10 mouse cellular contexts compared by ENCODE assay signal in the genomic region with DNA sequence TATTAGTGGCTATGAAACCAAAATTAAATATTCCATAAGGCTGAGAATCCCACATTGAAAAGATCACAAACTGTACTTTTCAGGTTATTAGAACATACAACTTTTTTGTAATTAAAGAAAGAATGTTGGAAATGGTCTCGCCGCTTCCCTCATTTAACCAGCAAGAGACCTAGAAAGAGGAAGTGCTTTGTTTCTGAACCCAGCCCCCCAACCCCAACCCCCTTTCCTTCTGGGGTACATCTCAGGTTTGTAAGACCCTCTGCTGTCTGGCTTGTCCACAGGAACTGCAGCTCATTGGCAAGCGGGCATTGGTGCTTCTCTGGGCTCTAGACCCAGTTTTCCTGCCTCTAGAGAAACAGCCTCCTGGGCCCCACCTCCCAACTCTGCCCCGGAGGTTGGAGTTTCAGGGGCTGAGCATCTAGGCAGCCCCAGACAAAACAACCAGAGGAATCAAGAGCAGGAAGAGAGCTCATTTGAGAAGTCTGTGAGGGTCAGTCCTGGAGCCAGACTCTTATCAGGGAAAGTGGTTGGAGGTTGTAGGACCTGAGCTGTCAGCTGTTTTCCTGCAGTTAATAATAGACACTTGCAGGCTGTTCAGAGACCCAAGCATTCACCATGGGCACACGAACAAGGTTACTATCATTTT. TPM values are rescaled to one million over a fixed set of nuclear protein-coding genes. Genes with fewer than 3 reads are reported as not detected.
DNase-seq lines count a peak whose midpoint lies in the region; ATAC-seq and TF ChIP-seq lines count a peak whose summit lies in the region.
"Had no signal": no experiment of that assay in that cellular context is flagged by ENCODE, and none has a peak within 500 bp of the region (broad histone marks: within the 10 kb centered on the region; RNA-seq: fewer than 3 reads in every experiment).

No protein-coding gene starts in this region.

- ATAC-seq in megakaryocyte, adult 5-6 weeks (ENCODE audit: poor library complexity, severe bottlenecking), result no peak
- ATAC-seq in heart, embryonic 14.5 days (ENCODE audit: insufficient number of reproducible peaks, insufficient read depth, low FRiP score, low read depth), result peak; percentile 82
- ATAC-seq in stomach, postnatal 0 days (ENCODE audit: low FRiP score, low TSS enrichment), result no peak
- ATAC-seq in inflammation-experienced regulatory T-cells, adult 6 months, result no peak

- 34% methylated on average over 5 of the region's 5 CpGs for WGBS in heart, embryonic 10.5 days
- 26% methylated on average over 5 of the region's 5 CpGs for WGBS in heart, embryonic 14.5 days
- 52% methylated on average over 5 of the region's 5 CpGs for WGBS in stomach, postnatal 0 days

- TF ChIP-seq EP300 in stomach, postnatal 0 days (optimal IDR thresholded peaks at IDR 0.05), result no peak

- peak overlapping the region; percentile 47 for H3K4me2 ChIP-seq in heart, embryonic 14.5 days (ENCODE audit: low read length)
- H3K4me2 ChIP-seq in stomach, postnatal 0 days (replicated peaks; ENCODE audit: low read depth), result no peak overlapping the region
- H3K4me2 ChIP-seq: forebrain, embryonic 15.5 days had no signal

- H3K9me3 ChIP-seq in heart, embryonic 10.5 days, result no peaks in the 10 kb centered on the region
- peaks cover 3% of the 10 kb centered on the region; the same call in 1 of the 2 replicates for H3K9me3 ChIP-seq in megakaryocyte, embryonic 14.5 days
- H3K9me3 ChIP-seq in heart, embryonic 14.5 days (ENCODE audit: control insufficient read depth, low read length), result no peaks in the 10 kb centered on the region
- H3K9me3 ChIP-seq in stomach, postnatal 0 days (ENCODE audit: control insufficient read depth, low read length), result no peaks in the 10 kb centered on the region
- H3K9me3 ChIP-seq: forebrain, embryonic 15.5 days; limb, embryonic 13.5 days had no signal

- H3K27me3 ChIP-seq in heart, embryonic 10.5 days (ENCODE audit: insufficient read depth, poor library complexity, severe bottlenecking), result no peaks in the 10 kb centered on the region
- H3K27me3 ChIP-seq in megakaryocyte, embryonic 14.5 days (replicated peaks), result peaks cover 37% of the 10 kb centered on the region
- no peaks in the 10 kb centered on the region for H3K27me3 ChIP-seq in heart, embryonic 14.5 days (ENCODE audit: control insufficient read depth, insufficient read depth, low read length)
- no peaks in the 10 kb centered on the region for H3K27me3 ChIP-seq in stomach, postnatal 0 days (ENCODE audit: control insufficient read depth, insufficient read depth, low read length)
- H3K27me3 ChIP-seq: forebrain, embryonic 15.5 days; limb, embryonic 13.5 days had no signal

- H3K4me1 ChIP-seq in heart, embryonic 10.5 days, result peaks cover 62% of the 10 kb centered on the region
- peaks cover 25% of the 10 kb centered on the region for H3K4me1 ChIP-seq in megakaryocyte, embryonic 14.5 days
- H3K4me1 ChIP-seq in heart, embryonic 14.5 days (ENCODE audit: control insufficient read depth in 2 of 2, insufficient read depth in 2 of 2, low read length in 2 of 2), result peaks cover 27 to 45% of the 10 kb centered on the region in 2 experiments
- 0 out of 2 replicates have a peak, but pooled peaks cover 2% of the 10 kb centered on the region for H3K4me1 ChIP-seq in stomach, postnatal 0 days (replicated peaks; ENCODE audit: control insufficient read depth, insufficient read depth)

- no peak for DNase-seq in heart, embryonic 10.5 days (ENCODE audit: low spot score)
- no peak for DNase-seq in heart, adult 8-10 months (ENCODE audit: low spot score)
- no peak for DNase-seq in stomach, postnatal 0 days (ENCODE audit: low spot score)
- DNase-seq in spleen, postnatal 36 days (ENCODE audit: low spot score in 2 of 2), result no peak

- peak overlapping the region; percentile 59 for H3K9ac ChIP-seq in heart, embryonic 14.5 days (ENCODE audit: low read length)
- H3K9ac ChIP-seq in stomach, postnatal 0 days (ENCODE audit: low read length), result no peak overlapping the region
- H3K9ac ChIP-seq: forebrain, embryonic 15.5 days; limb, embryonic 13.5 days had no signal

- TF ChIP-seq CTCF in stomach, postnatal 0 days (IDR thresholded peaks at IDR 0.05; ENCODE audit: low read depth), result no peak

- H3K4me3 ChIP-seq in heart, embryonic 10.5 days, result 0 out of 2 replicates have a peak overlapping the region, but pooled peaks have one; percentile 13
- peak overlapping the region; percentile 79 for H3K4me3 ChIP-seq in megakaryocyte, embryonic 14.5 days (replicated peaks)
- H3K4me3 ChIP-seq in heart, embryonic 14.5 days (ENCODE audit: control insufficient read depth in 1 of 2, insufficient read depth in 1 of 2, low read depth in 1 of 2, low read length in 2 of 2), result no peak overlapping the region
- no peak overlapping the region for H3K4me3 ChIP-seq in stomach, postnatal 0 days (ENCODE audit: low read depth, low read length)
- H3K4me3 ChIP-seq: forebrain, embryonic 15.5 days; limb, embryonic 13.5 days had no signal

- H3K36me3 ChIP-seq in heart, embryonic 10.5 days, result no peaks in the 10 kb centered on the region
- H3K36me3 ChIP-seq in megakaryocyte, embryonic 14.5 days (replicated peaks; ENCODE audit: low read length), result no peaks in the 10 kb centered on the region
- no peaks in the 10 kb centered on the region for H3K36me3 ChIP-seq in heart, embryonic 14.5 days (ENCODE audit: control insufficient read depth, insufficient read depth, low read length)
- no peaks in the 10 kb centered on the region for H3K36me3 ChIP-seq in stomach, postnatal 0 days (ENCODE audit: control insufficient read depth, insufficient read depth, low read length)
- H3K36me3 ChIP-seq: forebrain, embryonic 15.5 days; limb, embryonic 13.5 days had no signal

- H3K27ac ChIP-seq in heart, embryonic 10.5 days, result peak overlapping the region; percentile 89
- peak overlapping the region; percentile 88 to 95 for H3K27ac ChIP-seq in heart, embryonic 14.5 days (replicated peaks in 1 of 2; ENCODE audit: control insufficient read depth in 1 of 2, insufficient read depth in 1 of 2, low read depth in 2 of 2, low read length in 2 of 2)
- peak overlapping the region; percentile 30; the same call in 1 of the 2 replicates for H3K27ac ChIP-seq in stomach, postnatal 0 days (replicated peaks)
- H3K27ac ChIP-seq: forebrain, embryonic 15.5 days had no signal

RNA-seq across cellular contexts. Expression of a gene that starts 12.8 kb away (rescaled TPM):
- 7.7 and 20.0 TPM in 2 replicates for polyA plus RNA-seq in heart, embryonic 10.5 days (2016; fragmentation: Nextera tagmentation; extraction: Ambion mirVana)
- total RNA-seq in heart, adult 8-10 months (2022), result 100 to 1,000 TPM in 3 of 4 experiments, 10 to 100 TPM in 1; 96.9 to 118 (median 112) TPM
- polyA plus RNA-seq in megakaryocyte, embryonic 14.5 days (2012; ENCODE audit: insufficient read depth, low replicate concordance), result 0.75 and 2.5 TPM in 2 replicates
- 0.68 TPM in 1 of 2 replicates, not detected in the other for total RNA-seq in megakaryocyte, adult 5-6 weeks (2015)
- total RNA-seq in megakaryocyte, adult 5-6 weeks (2017), result 0.65 TPM in 1 of 2 replicates, not detected in the other
- 60.0 and 73.5 TPM in 2 replicates for polyA plus RNA-seq in heart, embryonic 14.5 days (2014; fragmentation: Nextera tagmentation; extraction: Ambion mirVana)
- polyA plus RNA-seq in stomach, postnatal 0 days (2015; fragmentation: Nextera tagmentation; extraction: Ambion mirVana), result 48.6 and 51.6 TPM in 2 replicates
- polyA plus RNA-seq in inflammation-experienced regulatory T-cells, adult 6 months (2017; shearing (Covaris generic)), result not detected

Comparison
In these comparisons a context has a peak if more than half of its experiments do, and no peak if none do; other contexts are left out.
1. H3K4me3 ChIP-seq: peak in heart, embryonic 10.5 days (single experiment) and megakaryocyte, embryonic 14.5 days (single experiment); none in heart, embryonic 14.5 days (0 of 2) and stomach, postnatal 0 days (single experiment).
2. H3K27ac ChIP-seq: peak in every context shown above with its lines; median percentile 92 in heart, embryonic 14.5 days; 89 in heart, embryonic 10.5 days; 30 in stomach, postnatal 0 days.